Mouse (Mus musculus) megakaryocyte progenitor cell, adult 5-6 weeks (primary cell): Measurements from ENCODE around the gene Gm28845. TPM values are rescaled to one million over a fixed set of nuclear protein-coding genes. Genes with fewer than 3 reads are reported as not detected.
"Not testable (repeated sequence)": the region's sequence is repeated elsewhere in the genome, so short reads cannot be mapped to it uniquely, and the experiment has no call there.

Experiments
- ATAC-seq: replicated peaks from 2 replicates; pipeline ENCODE4 v1.8.0; 2016; ENCODE audit warnings: mild to moderate bottlenecking, moderate TSS enrichment, inconsistent platforms; ENCODE audit not compliant: poor library complexity
- total RNA-seq, 2 experiments: library from RNA; stranded (forward) in 1 of 2; stranded (reverse) in 1 of 2; fragments of 157-497, 149-512 nt in 1 of 2; fragments of 200-1000 nt in 1 of 2; gene quantifications; 2 replicates each; pipeline versions ENCODE4 v1.2.3 to v1.2.4; 2015 to 2017

Gm28845 gene
- total RNA-seq, 2 experiments from 2014 or later = not detected

GRCm38 (mm10) chr1:65109196-65109595, 10.2 kb downstream of the Gm28845 start:
- no peak for ATAC-seq

GRCm38 (mm10) chr1:65107654-65108279, 11.6 kb downstream of the Gm28845 start:
- ATAC-seq = peak; percentile 77

GRCm38 (mm10) chr1:65103273-65103672, 16.1 kb downstream of the Gm28845 start, which contains the start of gene Cryga:
Cryga (minus strand) TSS chr1:65103373.
- ATAC-seq = no peak

GRCm38 (mm10) chr1:65096953-65097352, 22.4 kb downstream of the Gm28845 start:
- ATAC-seq = no peak

- ATAC-seq = no peak
Observed at GRCm38 (mm10) chr1:65091566-65091965, 27.8 kb downstream of the Gm28845 start.

GRCm38 (mm10) chr1:65090370-65090769, 29.0 kb downstream of the Gm28845 start:
- peak; percentile 94 for ATAC-seq

GRCm38 (mm10) chr1:65088567-65089356, 30.6 kb downstream of the Gm28845 start:
- peak; percentile 76 for ATAC-seq

GRCm38 (mm10) chr1:65082188-65082587, 37.2 kb downstream of the Gm28845 start, which contains the start of gene Crygb:
Crygb (minus strand) TSS chr1:65082288.
- ATAC-seq = no peak

GRCm38 (mm10) chr1:65075607-65076006, 43.8 kb downstream of the Gm28845 start:
- no peak for ATAC-seq

GRCm38 (mm10) chr1:65073589-65073988, 45.8 kb downstream of the Gm28845 start, which contains the start of gene Crygc:
Crygc (minus strand) TSS chr1:65073689.
- no peak for ATAC-seq

- ATAC-seq = no peak
Observed at GRCm38 (mm10) chr1:65067842-65068241, 51.5 kb downstream of the Gm28845 start.

GRCm38 (mm10) chr1:65064201-65064600, 55.2 kb downstream of the Gm28845 start:
- no peak for ATAC-seq

GRCm38 (mm10) chr1:65063352-65063751, 56.0 kb downstream of the Gm28845 start, which contains the start of gene Crygd:
Crygd (minus strand) TSS chr1:65063452.
- ATAC-seq = no peak

GRCm38 (mm10) chr1:65052140-65052539, 67.2 kb downstream of the Gm28845 start:
- ATAC-seq = no peak

- no peak for ATAC-seq
Observed at GRCm38 (mm10) chr1:65051696-65052095, 67.7 kb downstream of the Gm28845 start.

GRCm38 (mm10) chr1:65050952-65051351, 68.4 kb downstream of the Gm28845 start, which contains the start of gene Cryge:
Cryge (minus strand) TSS chr1:65051149.
- not testable (repeated sequence) for ATAC-seq

Other genes with a start within 250 kb of the Gm28845 start
- 8.2 and 9.2 TPM in 2 replicates for gene Plekhm3, start 162.7 kb downstream of the Gm28845 start, total RNA-seq (2015)
- gene Plekhm3, start 162.7 kb downstream of the Gm28845 start, total RNA-seq (2017) = 3.3 and 3.5 TPM in 2 replicates
- not detected in 2 replicates for gene Akr1cl, start 86.8 kb downstream of the Gm28845 start, total RNA-seq (2015)
- not detected in 2 replicates for gene Akr1cl, start 86.8 kb downstream of the Gm28845 start, total RNA-seq (2017)
- gene Cryge, start 68.4 kb downstream of the Gm28845 start, total RNA-seq (2015) = not detected in 2 replicates
- not detected in 2 replicates for gene Cryge, start 68.4 kb downstream of the Gm28845 start, total RNA-seq (2017)
- not detected in 2 replicates for gene Crygd, start 56.1 kb downstream of the Gm28845 start, total RNA-seq (2015)
- not detected in 2 replicates for gene Crygd, start 56.1 kb downstream of the Gm28845 start, total RNA-seq (2017)
- not detected in 2 replicates for gene Crygc, start 45.9 kb downstream of the Gm28845 start, total RNA-seq (2015)
- gene Crygc, start 45.9 kb downstream of the Gm28845 start, total RNA-seq (2017) = not detected in 2 replicates
- gene Crygb, start 37.3 kb downstream of the Gm28845 start, total RNA-seq (2015) = not detected in 2 replicates
- not detected in 2 replicates for gene Crygb, start 37.3 kb downstream of the Gm28845 start, total RNA-seq (2017)
- gene Cryga, start 16.2 kb downstream of the Gm28845 start, total RNA-seq (2015) = not detected in 2 replicates
- not detected in 2 replicates for gene Cryga, start 16.2 kb downstream of the Gm28845 start, total RNA-seq (2017)
- 1.3 and 1.9 TPM in 2 replicates for gene D630023F18Rik, start 3.7 kb upstream of the Gm28845 start, total RNA-seq (2015)
- gene D630023F18Rik, start 3.7 kb upstream of the Gm28845 start, total RNA-seq (2017) = 0.12 and 0.51 TPM in 2 replicates
- gene Idh1, start 66.9 kb upstream of the Gm28845 start, total RNA-seq (2015) = 89.6 and 104 TPM in 2 replicates
- gene Idh1, start 66.9 kb upstream of the Gm28845 start, total RNA-seq (2017) = 172 and 200 TPM in 2 replicates
- 21.6 and 28.0 TPM in 2 replicates for gene Pikfyve, start 67.1 kb upstream of the Gm28845 start, total RNA-seq (2015)
- 24.4 and 30.2 TPM in 2 replicates for gene Pikfyve, start 67.1 kb upstream of the Gm28845 start, total RNA-seq (2017)
- gene Pth2r, start 162.5 kb upstream of the Gm28845 start, total RNA-seq (2015) = not detected in 2 replicates
- gene Pth2r, start 162.5 kb upstream of the Gm28845 start, total RNA-seq (2017) = not detected in 2 replicates